Mouse (Mus musculus) thymus, postnatal 25 days (tissue): ENCODE measurements around the gene Per2.

Experiments
- DNase-seq: peaks from one replicate; pipeline ENCODE4 v3.0.0; 2022

The Per2 gene

DNA sequence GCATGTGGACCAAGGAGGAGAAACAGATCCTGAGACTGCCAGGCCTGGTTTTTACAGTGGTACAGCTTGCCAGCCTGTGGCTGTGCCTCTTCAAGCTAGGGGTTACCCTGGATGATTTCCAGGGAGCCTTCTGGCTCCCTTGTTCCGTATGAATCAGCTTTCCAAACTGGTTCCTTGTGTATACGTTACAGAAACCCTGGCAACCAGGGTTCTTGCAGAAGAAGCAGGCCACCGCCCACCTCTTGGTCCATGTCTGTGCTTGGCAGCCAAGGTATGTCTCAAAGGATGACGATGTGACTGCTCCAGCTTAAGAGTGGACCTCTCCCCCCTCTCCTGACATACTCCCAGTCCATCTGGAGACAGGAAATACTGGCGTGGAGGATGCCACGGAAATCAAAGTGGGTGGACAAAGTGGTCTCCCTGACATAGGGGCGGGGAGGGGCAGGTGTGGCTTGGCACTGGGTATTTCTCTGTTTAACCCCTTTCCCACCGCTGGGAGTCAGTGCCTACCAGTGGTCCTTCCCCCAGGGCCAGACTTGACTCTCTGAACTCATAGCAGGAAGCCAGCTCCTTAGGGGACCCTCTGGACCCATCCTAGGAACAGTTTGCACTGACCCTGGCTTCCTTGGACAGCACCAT is 782 bp downstream of the Per2 start:
- peak; percentile 14 for DNase-seq

GRCm38 (mm10) chr1:91457698-91458097 is 1.4 kb downstream of the Per2 start:
- DNase-seq, result no peak

GRCm38 (mm10) chr1:91457116-91457515 is 2.0 kb downstream of the Per2 start:
- DNase-seq, result no peak

DNA sequence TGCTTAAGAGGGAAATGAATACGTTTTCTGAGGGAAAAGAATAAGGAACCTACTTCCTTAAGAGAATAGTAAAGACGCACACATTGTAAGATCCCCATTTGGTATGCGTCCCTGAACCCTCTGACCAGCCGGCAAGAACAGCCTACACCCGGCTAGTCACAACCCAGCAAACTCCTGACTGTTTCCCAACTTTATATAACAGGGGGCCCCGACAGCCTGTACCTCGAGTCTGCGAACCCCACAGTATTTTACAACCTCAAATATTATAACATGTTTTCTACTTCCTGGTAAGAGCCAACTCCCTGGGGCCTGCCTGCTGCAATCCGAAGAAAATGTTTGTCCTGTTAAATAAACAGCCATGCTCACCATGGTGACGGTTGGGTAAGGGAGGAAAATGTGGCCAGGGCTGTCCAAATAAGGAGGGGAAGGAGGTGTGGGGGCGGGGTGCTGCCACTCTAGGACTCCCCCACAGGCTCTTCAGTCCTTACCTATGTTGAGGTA is 2.8 kb downstream of the Per2 start:
- DNase-seq, result no peak

DNA sequence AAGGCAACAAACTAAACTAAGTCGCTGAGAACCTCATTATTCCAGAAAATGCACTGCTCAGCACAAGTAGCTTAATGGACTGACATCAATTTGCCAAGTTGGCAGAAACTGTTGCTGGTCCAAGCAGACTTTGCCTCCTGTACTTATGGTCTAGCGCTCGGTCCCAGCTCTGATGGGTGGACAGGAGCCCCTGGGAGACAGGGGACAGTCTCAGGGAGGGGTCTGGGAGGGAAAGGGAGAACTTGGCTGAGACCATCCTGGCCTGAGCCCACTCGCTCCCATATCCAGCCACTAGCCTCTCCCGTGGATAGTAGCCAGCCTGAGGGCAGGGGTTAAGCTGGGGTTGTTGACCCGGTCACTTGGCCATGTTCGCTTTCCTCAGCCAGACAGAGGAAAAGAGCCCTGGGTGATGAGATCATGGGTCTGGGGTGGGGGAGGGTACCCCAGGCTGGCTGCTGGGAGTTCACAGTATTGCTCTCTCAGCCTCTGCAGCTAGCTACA is 3.4 kb downstream of the Per2 start:
- no peak for DNase-seq

DNA sequence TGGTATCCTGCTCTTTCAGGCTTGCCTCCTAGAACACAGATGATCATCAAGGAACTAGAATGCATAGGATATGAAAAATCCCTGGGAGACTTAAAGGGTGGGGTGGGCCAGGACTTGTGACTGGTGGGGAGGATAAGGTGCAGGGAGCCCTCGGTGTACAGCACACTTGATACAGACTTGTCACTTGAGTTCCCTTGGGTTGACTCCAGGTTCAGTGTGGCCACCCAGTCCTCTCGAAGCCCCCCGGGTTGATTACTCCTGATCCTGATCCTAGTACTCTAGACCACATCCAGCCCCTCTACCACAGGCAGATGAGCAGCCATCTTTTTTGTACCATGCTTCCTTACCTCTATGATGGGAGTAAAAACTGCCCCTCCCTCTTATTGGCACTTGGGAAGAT is 4.2 kb downstream of the Per2 start:
- no peak for DNase-seq

DNA sequence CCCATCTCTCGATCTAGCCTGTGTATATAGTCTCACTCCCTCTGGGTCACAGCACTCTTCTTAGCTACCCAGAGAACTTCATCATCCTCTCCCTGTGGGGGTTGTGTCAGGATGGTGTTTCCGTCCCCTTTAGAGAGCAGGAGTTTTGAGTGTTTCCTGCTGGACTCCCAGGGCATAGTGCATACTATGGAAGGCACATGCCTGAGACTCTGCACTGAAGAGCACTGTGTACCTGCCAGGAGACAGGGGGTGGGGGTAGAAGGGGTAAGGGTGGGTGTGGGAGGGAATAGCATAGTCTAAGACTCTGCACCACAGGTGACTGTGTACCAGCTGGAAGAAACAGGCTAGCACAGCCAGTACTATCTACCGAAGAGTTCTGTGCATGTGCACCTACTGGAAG is 4.8 kb downstream of the Per2 start:
- no peak for DNase-seq

GRCm38 (mm10) chr1:91453932-91454331 is 5.2 kb downstream of the Per2 start:
- DNase-seq, result no peak

DNA sequence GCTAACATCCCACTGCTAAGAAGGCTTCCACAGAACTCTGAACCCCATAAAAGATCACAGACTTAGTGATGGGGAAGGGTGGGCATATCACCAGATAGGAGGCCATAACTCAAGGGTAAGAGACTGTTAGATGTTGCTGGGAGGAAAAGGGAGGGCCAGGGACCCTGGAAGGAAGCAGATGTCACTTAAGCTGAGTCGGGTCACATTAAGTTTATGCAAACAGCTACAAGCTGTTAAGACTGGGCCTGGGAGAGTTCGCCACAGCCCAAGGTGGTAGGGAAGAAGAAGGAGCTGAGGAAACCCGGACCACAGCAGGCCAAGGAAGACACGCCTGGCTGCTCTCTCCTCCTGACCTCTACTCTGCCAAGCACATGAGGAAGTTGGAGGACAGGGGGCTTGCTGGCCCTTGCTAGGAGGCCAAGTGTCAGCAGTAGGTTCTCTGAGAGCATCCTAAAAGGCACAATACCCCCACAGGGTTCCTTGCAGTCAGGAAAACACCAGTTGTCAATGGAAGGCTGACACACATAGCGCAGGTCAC is 7.5 kb downstream of the Per2 start:
- no peak for DNase-seq

GRCm38 (mm10) chr1:91450851-91451250 is 8.3 kb downstream of the Per2 start:
- DNase-seq, result no peak

DNA sequence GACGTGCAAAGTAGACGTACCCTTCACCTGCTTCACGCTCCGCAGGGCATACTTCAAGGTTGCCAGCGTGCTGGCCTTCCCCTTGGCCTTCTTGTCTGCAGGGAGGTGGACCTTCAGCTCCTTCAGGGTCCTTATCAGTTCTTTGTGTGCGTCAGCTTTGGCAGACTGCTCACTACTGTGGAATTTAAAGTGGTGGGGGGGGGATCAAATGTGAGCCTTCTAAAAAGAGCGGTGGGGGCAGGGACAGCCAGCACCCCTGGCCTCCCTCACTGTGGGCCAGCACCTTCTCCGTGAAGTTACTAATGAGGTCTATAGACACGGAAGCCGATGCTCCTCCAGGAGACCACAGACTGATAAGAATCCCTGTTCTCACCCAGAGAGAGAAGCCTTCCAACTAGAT is 10.4 kb downstream of the Per2 start:
- no peak for DNase-seq

DNA sequence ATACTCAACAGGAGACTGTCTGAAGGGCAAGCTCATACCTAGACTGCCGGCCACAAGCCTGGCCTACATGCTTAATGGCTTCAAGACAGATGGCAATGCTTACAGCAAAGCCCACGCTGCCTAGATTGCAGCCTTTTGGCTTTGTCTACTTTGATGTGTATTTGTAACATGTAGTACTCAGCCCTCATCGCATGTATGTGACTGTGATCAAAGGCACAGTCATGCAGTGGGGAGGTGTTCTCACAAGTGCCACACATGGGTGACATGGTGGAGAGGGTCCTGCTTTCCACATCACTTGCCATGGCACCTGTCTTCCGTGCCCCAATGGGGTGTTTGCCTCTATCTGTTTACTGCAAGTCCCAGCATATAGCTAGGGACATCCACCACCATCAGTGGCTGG is 12.6 kb downstream of the Per2 start:
- DNase-seq, result no peak

GRCm38 (mm10) chr1:91446060-91446459 is 13.1 kb downstream of the Per2 start:
- no peak for DNase-seq

DNA sequence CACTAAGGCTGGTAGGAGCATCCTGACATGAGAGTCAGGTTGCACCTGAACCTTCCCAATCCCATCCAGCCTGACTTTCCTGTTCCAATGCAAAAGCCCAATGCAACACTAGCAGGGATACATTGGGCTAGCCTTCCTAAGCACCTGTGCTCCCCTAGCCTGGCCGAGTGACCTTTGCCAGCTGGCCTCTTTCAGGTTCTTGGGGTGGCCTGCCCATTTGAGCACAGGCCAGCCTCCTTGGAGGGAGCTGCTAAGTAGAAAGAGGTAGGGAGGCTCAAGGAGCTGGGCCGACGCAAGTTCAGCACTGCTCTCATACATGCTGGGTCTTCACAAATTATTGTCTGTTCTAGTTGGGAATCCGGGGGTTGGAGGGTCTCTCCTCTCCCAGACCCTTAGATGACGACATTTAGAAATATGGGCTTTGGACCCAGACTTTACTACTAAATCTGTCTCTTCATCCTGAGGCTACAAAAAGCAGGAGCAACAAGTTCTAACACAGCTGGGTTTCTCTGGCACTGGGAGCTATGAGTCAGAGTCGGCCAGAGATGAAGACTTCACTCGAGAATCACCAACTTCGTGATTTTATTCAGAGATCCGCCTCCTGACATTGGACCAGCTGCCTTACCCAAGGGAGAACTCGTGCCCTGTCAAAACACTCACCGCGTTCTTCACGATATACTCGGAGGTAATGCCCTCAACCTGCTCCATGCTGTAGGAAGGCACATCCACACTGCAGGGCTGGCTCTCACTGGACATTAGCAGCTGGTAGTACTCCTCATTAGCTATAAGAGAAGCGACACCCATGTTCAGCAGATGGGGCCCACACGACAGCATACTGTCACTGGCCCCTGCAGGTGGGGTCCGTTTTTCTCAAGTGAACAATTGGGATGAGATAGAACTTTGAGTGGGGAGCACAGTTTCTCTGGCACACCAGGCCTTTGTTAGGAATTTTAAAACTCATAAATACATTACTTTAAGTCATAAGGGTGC is 14.0 kb downstream of the Per2 start:
- no peak for DNase-seq

- no peak for DNase-seq
Measured at GRCm38 (mm10) chr1:91442350-91442990, 16.7 kb downstream of the Per2 start.

DNA sequence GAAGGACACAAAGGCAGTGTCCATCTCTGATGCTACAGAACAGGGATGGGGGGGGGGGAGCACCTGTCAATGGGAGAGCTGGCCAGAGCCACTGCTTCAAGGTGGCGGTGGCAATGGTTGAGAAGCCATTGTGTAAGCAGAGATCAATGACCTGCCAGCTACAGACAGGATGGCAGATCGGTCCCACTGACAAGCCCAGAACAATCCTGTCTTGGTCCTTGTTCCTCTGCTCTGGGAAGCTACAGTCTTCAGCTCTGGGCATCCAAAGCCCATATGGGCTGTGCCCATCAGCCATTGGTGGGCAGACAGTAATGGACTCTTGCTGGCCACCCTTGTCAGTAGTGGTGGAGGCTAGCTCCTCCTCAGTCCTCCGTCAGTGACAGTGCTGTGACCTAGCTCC is 17.3 kb downstream of the Per2 start:
- DNase-seq, result no peak

- no peak for DNase-seq
Measured at GRCm38 (mm10) chr1:91439776-91440175, 19.3 kb downstream of the Per2 start.

- DNase-seq, result no peak
Measured at GRCm38 (mm10) chr1:91437573-91437972, 21.6 kb downstream of the Per2 start.

- no peak for DNase-seq
Measured at GRCm38 (mm10) chr1:91437083-91437400, 22.1 kb downstream of the Per2 start.

GRCm38 (mm10) chr1:91436380-91437082 is 22.6 kb downstream of the Per2 start:
- DNase-seq, result no peak

DNA sequence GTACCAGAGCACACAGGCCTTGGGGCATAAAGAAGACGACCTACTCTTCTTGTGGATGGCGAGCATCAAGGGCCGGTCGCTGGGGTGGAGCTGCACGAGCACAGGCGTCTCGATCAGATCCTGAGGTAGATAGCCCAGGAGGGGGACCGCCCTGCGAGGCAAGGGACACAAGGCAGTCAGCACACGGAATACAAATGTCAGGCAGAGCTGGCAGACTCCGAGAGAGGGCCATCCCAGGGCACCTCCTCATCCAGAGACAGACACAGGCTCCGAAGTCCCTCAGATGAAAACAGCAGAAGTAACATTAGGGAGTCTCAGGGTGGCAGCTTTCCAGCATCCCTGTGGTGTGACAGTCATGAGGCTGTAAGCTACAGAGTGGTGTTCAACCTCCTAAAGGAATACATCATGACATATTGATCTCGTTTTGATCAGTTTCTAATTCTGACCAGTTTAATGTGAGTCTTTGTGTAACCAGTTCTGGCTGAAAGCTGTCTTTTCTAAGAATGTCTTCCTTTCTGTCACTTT is 23.5 kb downstream of the Per2 start:
- DNase-seq, result no peak

DNA sequence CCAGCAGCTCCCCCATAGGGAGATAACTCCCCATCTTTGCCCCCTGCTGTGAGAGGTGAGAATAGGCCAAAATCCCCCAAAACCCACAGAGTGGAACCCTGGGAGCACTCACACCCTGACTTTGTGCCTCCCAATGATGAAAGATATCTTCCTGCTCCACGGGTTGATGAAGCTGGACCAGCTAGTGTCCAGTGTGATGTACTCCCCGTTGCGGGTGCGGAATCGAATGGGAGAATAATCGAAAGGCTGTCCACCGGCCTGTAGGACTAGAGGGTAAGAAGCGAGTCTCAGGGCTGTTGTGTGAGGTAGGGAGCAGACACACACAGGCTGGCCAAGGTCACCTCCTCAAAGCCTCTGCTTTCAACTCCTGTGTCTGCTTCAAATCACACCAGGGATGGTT is 24.2 kb downstream of the Per2 start:
- DNase-seq, result no peak
